Mouse (Mus musculus): ENCODE measurements around the gene Itga4.

DNA sequence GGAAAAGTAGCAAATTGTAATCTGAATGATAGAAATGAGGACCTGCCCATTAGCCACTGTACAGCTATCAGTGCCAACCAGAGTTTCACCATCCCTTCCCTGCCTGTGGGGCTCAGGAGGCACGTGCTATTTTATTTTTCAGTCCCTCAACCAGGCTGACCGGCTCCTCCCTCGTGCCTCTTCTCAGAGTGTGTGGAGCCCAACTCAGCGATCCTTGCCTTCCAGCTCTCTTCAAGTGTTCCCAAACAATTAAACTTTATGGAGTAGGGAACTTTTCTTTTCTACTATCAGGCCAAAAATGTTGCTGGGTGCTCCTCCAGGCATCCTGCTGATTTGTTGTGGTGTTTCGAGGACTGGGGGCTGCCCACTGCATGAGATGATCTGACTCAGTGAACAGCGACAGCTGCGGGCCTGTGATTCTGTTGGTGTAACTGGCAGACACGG lies 1.4 kb upstream of the Itga4 start:
- TF ChIP-seq CTCF (conservative IDR thresholded peaks at IDR 0.05; ENCODE audit: low read length) (no peak), NANOG (IDR thresholded peaks at IDR 0.05; ENCODE audit: borderline replicate concordance, low read length) (no peak)
